Mouse (Mus musculus): ENCODE results near the gene Lrrc61. TPM values are rescaled to one million over a fixed set of nuclear protein-coding genes. Genes with fewer than 3 reads are reported as not detected.
"Not testable (repeated sequence)": the region's sequence is repeated elsewhere in the genome, so short reads cannot be mapped to it uniquely, and the experiment has no call there.

Gene Lrrc61
- 17.1 and 21.8 TPM in 2 replicates for polyA plus RNA-seq (2016; fragmentation: Nextera tagmentation; extraction: Ambion mirVana)

GRCm38 (mm10) chr6:48554280-48555103 is at the start of gene Lrrc61:
Lrrc61 (plus strand) TSS chr6:48554796.
- Histone ChIP-seq H3K27me3 (ENCODE audit: low read depth, poor library complexity, severe bottlenecking) (no peaks in the 10 kb centered on the region), H3K9me3 (replicated peaks) (no peaks in the 10 kb centered on the region), H3K27ac (replicated peaks) (peak within 1 kb of the TSS; percentile 92), H3K4me3 (peak within 1 kb of the TSS; percentile 63), H3K36me3 (peaks cover 25% of the 10 kb centered on the region), H3K4me1 (peaks cover 21% of the 10 kb centered on the region)
- DNase-seq (ENCODE audit: low spot score) = peak; percentile 93
- under 1% methylated on average over 39 of the region's 39 CpGs for WGBS

DNA sequence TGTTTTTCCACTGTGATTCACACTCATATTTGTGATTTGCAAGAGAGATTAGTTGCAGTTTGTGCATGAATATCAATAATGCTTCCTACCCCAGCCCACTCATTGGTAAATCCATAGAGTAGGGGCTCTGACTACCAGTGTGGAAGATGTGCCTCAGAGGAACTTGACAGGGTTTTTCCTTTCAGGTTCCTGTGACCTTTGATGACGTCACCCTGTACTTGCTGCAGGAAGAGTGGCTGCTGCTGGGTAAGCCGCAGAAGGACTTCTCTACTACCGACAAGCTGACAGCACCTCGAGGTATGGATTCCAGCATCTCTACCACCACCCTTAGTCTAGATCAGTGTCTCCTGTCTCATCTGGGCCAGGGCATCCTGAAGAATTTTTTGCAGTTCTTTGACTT is 46.5 kb upstream of the Lrrc61 start:
- Histone ChIP-seq H3K4me3 (no peak overlapping the region), H3K4me1 (peaks cover 14% of the 10 kb centered on the region), H3K27me3 (ENCODE audit: low read depth, poor library complexity, severe bottlenecking) (no peaks in the 10 kb centered on the region), H3K36me3 (peaks cover 20% of the 10 kb centered on the region), H3K9me3 (replicated peaks) (no peaks in the 10 kb centered on the region), H3K27ac (replicated peaks) (no peak overlapping the region)
- 81% methylated on average over 4 of the region's 4 CpGs for WGBS
- DNase-seq (ENCODE audit: low spot score) = no peak

DNA sequence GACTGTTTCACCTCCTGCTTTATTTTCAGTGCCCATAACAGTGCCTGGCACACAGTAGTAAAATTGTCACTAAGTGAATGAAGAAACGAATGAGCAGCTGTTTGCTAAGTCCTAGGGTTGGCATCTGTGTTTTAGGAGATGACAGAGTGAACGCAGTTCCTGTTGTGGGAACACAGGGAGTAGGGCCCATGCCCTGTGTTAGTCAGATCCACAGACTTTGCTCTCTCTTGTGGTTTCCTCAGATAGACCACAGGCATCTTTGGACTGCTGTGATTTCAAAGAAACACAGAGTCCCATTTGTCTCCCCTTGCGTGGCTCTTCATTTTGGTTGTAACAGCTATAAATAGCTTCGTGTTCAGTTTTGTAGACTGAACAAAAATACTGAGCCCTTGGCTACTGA is 44.2 kb upstream of the Lrrc61 start:
- no peak for DNase-seq (ENCODE audit: low spot score)

GRCm38 (mm10) chr6:48511861-48512260 is 42.7 kb upstream of the Lrrc61 start:
- Histone ChIP-seq H3K4me3 (no peak overlapping the region), H3K9me3 (replicated peaks) (no peaks in the 10 kb centered on the region; the same call in 1 of the 2 replicates), H3K27ac (replicated peaks) (no peak overlapping the region), H3K4me1 (no peaks in the 10 kb centered on the region), H3K27me3 (ENCODE audit: low read depth, poor library complexity, severe bottlenecking) (no peaks in the 10 kb centered on the region), H3K36me3 (peaks cover 57% of the 10 kb centered on the region)
- WGBS = 92% methylated on average over 7 of the region's 7 CpGs
- DNase-seq (ENCODE audit: low spot score) = no peak

More for the DNA sequence above, 44.2 kb upstream of the Lrrc61 start:
- H3K9me3 ChIP-seq (replicated peaks) = no peaks in the 10 kb centered on the region
- no peak overlapping the region for H3K4me3 ChIP-seq
- peaks cover under 1% of the 10 kb centered on the region; the same call in 1 of the 2 replicates for H3K4me1 ChIP-seq
- H3K36me3 ChIP-seq = peaks cover 43% of the 10 kb centered on the region
- H3K27me3 ChIP-seq (ENCODE audit: low read depth, poor library complexity, severe bottlenecking) = no peaks in the 10 kb centered on the region
- WGBS = 93% methylated on average over 4 of the region's 4 CpGs
- H3K27ac ChIP-seq (replicated peaks) = no peak overlapping the region

DNA sequence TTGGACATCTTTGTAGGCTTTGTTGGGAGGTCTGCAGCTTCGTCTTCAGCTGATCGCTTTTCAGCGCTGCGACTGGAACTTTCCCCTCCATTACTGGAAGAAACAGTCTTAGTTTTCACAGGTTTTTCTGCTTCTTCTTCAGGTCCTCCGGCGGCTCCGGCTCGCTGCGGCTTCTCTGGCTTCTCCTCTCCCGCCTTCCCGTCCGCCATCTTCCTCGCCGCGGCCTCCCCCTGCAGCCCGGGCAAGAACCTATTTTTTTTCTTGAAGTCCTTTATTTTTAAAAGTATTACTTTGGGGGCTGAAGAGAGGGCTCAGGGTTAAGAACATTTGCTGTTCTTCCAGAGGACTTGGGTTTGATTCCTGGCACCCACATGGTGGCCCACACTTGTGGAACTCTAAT is 29.7 kb upstream of the Lrrc61 start:
- H3K27me3 ChIP-seq (ENCODE audit: low read depth, poor library complexity, severe bottlenecking); H3K36me3 ChIP-seq; H3K4me1 ChIP-seq; H3K27ac ChIP-seq (replicated peaks); DNase-seq (ENCODE audit: low spot score); H3K9me3 ChIP-seq (replicated peaks); H3K4me3 ChIP-seq: not testable (repeated sequence)
- WGBS = 96% methylated on average over 16 of the region's 16 CpGs

DNA sequence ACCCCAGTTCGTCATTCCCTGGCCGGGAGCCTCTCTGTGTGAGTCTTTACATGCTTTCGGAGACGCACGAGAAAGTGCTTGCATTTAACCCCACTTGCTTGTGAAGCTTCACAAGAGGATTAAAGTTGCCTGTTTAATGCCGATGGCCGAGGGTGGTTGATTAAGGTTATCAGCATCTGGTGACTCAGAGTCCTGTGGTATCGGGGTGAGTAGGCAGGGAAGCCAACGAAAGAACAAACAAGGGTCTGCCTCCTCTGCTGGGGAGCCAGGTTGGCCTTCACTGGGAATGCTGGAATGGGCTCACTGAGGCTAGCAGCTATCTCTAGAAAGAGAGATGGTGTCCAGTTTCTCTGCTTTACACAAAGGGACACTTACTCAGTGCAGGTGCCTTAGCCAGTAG is 26.7 kb upstream of the Lrrc61 start:
- H3K36me3 ChIP-seq = peaks cover 19% of the 10 kb centered on the region; the same call in 1 of the 2 replicates
- H3K9me3 ChIP-seq (replicated peaks) = no peaks in the 10 kb centered on the region
- DNase-seq (ENCODE audit: low spot score) = no peak
- H3K27ac ChIP-seq (replicated peaks) = no peak overlapping the region
- H3K4me3 ChIP-seq = no peak overlapping the region
- WGBS = 79% methylated on average over 9 of the region's 9 CpGs
- H3K4me1 ChIP-seq = no peaks in the 10 kb centered on the region
- no peaks in the 10 kb centered on the region for H3K27me3 ChIP-seq (ENCODE audit: low read depth, poor library complexity, severe bottlenecking)

DNA sequence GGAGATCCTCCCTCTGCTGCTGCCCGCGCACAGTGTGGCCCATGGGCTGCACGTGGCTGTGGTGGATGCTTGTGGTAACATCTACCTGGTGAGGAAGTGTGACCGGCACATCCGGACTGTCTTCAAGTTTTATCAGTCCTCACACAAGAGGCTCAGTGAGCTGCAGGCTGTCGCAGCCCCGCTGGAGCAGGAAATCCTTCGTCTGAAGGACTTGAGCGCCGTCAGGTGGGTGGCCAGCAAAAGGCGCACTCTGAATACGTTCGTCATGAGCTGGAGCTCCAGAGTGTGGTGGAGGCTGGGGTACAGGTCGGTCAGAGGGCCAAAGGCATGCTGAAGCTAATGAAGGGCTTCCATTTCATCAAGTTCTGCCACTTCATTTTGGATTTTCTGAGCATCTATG is 25.3 kb upstream of the Lrrc61 start:
- no peak for DNase-seq (ENCODE audit: low spot score)
- Histone ChIP-seq H3K36me3 (peaks cover 19% of the 10 kb centered on the region; the same call in 1 of the 2 replicates), H3K9me3 (replicated peaks) (no peaks in the 10 kb centered on the region), H3K4me3 (no peak overlapping the region), H3K27ac (replicated peaks) (no peak overlapping the region), H3K4me1 (no peaks in the 10 kb centered on the region), H3K27me3 (ENCODE audit: low read depth, poor library complexity, severe bottlenecking) (no peaks in the 10 kb centered on the region)
- WGBS = 77% methylated on average over 14 of the region's 14 CpGs

- no peaks in the 10 kb centered on the region for H3K9me3 ChIP-seq (replicated peaks)
These were observed 24.6 kb upstream of the Lrrc61 start for GRCm38 (mm10) chr6:48529871-48530440.

GRCm38 (mm10) chr6:48530862-48531261 is 23.7 kb upstream of the Lrrc61 start:
- Histone ChIP-seq H3K27ac (replicated peaks) (no peak overlapping the region), H3K36me3 (peaks cover 18% of the 10 kb centered on the region; the same call in 1 of the 2 replicates), H3K27me3 (ENCODE audit: low read depth, poor library complexity, severe bottlenecking) (no peaks in the 10 kb centered on the region), H3K4me1 (no peaks in the 10 kb centered on the region), H3K9me3 (replicated peaks) (no peaks in the 10 kb centered on the region), H3K4me3 (no peak overlapping the region)
- 84% methylated on average over 2 of the region's 2 CpGs for WGBS
- no peak for DNase-seq (ENCODE audit: low spot score)

More at GRCm38 (mm10) chr6:48529871-48530440, 24.6 kb upstream of the Lrrc61 start:
- Histone ChIP-seq H3K4me1 (no peaks in the 10 kb centered on the region), H3K27me3 (ENCODE audit: low read depth, poor library complexity, severe bottlenecking) (no peaks in the 10 kb centered on the region), H3K4me3 (no peak overlapping the region), H3K27ac (replicated peaks) (no peak overlapping the region), H3K36me3 (peaks cover 19% of the 10 kb centered on the region; the same call in 1 of the 2 replicates)
- 88% methylated on average over 16 of the region's 16 CpGs for WGBS
- no peak for DNase-seq (ENCODE audit: low spot score)

DNA sequence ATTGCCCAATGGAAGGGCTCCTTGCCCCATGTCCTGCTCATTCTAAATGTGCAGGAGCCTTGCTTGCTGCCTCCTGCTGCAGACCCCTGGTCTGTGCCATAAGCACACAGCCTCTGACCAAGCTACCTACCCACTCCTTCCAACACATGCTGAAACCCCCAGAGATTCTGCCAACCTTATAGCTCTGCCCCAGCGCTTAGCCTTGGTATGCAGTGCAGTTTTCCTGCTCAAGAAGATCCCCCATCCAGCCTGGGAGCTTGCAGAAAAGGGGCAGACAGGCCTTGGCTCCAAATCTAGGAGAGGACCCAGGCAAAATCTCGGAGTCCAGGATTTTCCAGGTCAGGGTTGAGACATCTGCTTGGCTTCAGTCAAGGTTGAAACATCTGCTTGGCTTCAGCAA is 21.1 kb upstream of the Lrrc61 start:
- 82% methylated on average over 2 of the region's 2 CpGs for WGBS
- Histone ChIP-seq H3K27ac (replicated peaks) (no peak overlapping the region), H3K9me3 (replicated peaks) (no peaks in the 10 kb centered on the region), H3K4me1 (peaks cover 15% of the 10 kb centered on the region), H3K27me3 (ENCODE audit: low read depth, poor library complexity, severe bottlenecking) (no peaks in the 10 kb centered on the region), H3K4me3 (no peak overlapping the region), H3K36me3 (peaks cover 16% of the 10 kb centered on the region; the same call in 1 of the 2 replicates)
- DNase-seq (ENCODE audit: low spot score) = no peak

DNA sequence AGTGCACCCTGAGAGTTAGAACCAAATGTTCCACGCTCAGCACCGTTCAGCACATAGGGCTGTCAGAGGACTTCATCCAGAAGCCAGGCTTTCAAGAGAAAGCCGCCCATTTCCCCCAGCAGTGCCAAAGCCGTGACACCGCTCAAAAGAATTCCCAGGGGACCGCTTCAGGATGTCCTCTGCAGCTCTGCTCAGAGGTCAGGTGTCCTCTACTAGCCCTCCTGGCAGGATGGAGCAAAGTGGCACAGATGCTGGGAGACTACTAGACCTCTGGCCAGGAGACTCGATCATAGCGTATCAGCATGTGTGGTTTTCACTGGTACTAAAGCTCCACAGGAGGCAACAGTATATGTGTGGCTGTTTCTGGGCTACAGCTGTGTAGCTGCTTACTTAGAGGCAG is 19.7 kb upstream of the Lrrc61 start:
- H3K4me1 ChIP-seq = peaks cover 24% of the 10 kb centered on the region
- no peaks in the 10 kb centered on the region for H3K27me3 ChIP-seq (ENCODE audit: low read depth, poor library complexity, severe bottlenecking)
- H3K36me3 ChIP-seq = peaks cover 13% of the 10 kb centered on the region
- DNase-seq (ENCODE audit: low spot score) = no peak
- H3K27ac ChIP-seq (replicated peaks) = no peak overlapping the region
- 79% methylated on average over 8 of the region's 8 CpGs for WGBS
- H3K4me3 ChIP-seq = no peak overlapping the region
- no peaks in the 10 kb centered on the region for H3K9me3 ChIP-seq (replicated peaks)

DNA sequence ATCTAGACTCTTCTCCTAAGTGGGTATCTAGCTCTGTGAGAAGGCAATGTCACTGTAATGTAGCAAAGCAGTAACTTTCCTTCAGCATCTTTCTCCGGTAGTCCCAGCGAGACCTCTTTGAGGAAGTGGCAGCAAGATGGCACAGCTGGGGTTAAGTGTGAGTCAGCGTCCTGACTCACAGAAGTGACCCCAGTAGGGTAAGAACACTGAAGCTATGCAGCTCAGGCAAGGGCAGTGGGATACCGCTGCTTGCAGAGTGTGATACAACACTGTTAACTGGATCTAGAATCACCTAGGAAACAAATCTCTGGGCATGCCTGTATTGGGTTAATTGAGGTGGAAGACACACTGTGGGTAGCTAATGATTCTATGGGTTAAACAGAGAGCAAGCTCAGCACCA is 18.5 kb upstream of the Lrrc61 start:
- Histone ChIP-seq H3K4me3 (no peak overlapping the region), H3K27ac (replicated peaks) (no peak overlapping the region), H3K27me3 (ENCODE audit: low read depth, poor library complexity, severe bottlenecking) (no peaks in the 10 kb centered on the region), H3K9me3 (replicated peaks) (no peaks in the 10 kb centered on the region), H3K4me1 (peaks cover 26% of the 10 kb centered on the region), H3K36me3 (peaks cover 24% of the 10 kb centered on the region)
- DNase-seq (ENCODE audit: low spot score) = no peak
- 76% methylated on average over 4 of the region's 4 CpGs for WGBS

Data from midbrain, embryonic 10.5 days (tissue).